Mouse (Mus musculus) cerebellum, adult (tissue): ENCODE measurements around the gene 1190005I06Rik.

Experiments
- ATAC-seq: cut with Nextera tagmentation; 2 replicates; pipeline ENCODE4 v1.9.2; 2017; ENCODE audit warnings: mild to moderate bottlenecking, moderate library complexity, mixed read lengths; ENCODE audit not compliant: insufficient number of reproducible peaks, low FRiP score, low TSS enrichment

1190005I06Rik gene

DNA sequence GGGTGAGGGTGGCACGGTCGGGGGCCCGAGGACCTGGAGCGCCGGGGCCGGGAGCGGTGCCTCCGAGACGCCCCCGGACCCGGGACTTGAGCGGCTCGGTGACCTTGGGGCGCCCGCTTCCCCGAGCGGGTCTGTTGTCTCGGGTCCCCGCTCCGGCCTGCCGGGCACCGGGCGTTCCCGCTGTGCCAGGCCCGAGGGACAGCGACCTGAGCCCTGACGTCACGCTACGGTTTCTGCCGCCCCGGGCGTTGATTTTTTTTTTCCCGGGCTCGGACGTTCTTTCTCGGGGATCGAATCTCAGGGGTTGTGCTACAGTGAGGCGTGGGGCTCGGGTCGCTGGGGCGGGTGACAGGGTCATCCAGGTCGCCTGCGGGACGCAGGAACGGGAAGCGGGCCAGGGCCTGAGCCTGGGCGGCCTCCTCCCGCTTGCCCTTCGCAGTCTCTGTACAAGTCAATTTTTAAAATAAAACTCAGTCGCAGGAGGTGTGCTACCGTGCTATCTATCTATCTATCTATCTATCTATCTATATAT is 21.0 kb upstream of the 1190005I06Rik start, which contains the start of gene Emc8:
Gene Emc8, minus strand, starts transcription at position 200 of the 532 bp plus-strand sequence.
- ATAC-seq: peak; percentile 1; the same call in 1 of the 2 replicates

DNA sequence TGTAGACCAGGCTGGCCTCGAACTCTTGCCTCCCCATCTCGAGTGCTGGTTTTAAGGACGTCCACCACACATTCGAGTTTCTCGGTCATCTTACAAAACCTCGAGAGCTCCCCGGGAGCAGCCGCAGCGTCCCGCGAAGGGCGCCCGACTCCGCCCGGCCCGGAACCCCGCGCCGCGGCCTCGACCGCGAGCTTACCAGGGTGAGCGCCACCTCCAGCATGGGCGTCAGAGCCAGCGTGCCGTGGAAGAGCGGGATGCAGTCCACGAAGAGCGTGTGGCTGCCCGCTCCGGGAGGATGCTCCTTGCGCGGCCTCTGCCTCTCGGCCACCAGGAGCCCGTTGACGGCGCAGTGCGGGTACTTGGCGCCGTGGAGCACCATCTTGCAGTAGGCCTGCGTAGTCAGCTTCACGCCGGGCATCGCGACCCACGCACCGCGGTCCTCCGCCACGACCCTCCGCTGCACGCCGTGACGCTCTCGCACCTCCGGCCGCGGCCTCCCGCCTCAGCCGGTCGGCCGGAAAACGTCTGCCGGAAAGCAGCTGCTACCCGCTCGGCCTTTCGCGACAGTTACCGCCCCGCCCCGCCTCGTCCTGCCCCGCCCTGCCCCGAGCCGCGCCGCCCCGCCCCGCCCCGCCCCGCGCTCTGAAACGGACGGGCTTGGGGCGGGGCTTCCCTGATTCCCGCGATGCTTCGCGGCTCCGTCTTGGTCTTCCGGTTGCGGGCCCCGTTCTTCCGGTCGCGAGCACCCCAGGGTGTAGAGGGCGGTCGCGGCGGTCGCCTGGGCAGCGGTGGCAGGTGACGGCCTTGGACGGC is 20.3 kb upstream of the 1190005I06Rik start, which contains the start of the genes Gm27021 and Cox4i1:
Gene Gm27021, minus strand, starts transcription at position 519 of the 813 bp plus-strand sequence.
Gene Cox4i1, plus strand, starts transcription at position 662 of the 813 bp plus-strand sequence.
- ATAC-seq: peak; percentile 77

DNA sequence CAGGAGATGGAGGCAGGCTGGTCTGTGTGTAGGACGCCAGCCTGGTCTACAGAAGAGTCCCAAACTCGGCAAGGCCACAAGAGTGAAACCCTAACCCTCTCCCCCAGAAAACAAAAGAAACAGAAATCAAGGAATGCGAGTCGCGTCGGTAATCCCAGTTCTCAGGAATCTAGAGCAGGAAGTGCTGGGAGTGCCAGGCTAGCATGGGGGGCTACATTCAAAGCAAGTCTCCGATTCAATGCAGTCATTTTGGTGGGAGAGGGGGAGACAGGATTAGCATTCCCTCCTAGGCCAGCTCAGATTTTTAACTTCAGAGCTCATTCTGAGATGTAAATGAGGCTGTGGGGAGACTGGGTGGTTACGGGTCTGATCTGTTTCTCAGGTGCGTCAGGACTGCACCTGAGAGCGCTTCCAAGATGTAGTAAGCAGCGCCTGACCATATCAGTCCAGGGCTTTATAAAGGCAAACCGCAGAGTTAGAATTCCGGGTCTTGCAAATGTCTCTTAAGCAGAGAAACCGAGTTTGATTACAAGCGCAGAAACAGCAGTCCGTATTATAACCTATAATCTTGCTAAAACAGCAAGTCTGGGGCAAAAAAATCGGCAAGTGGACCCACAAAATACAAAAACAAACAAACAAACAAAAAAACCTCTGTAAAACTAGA is 19.5 kb upstream of the 1190005I06Rik start:
- no peak for ATAC-seq

DNA sequence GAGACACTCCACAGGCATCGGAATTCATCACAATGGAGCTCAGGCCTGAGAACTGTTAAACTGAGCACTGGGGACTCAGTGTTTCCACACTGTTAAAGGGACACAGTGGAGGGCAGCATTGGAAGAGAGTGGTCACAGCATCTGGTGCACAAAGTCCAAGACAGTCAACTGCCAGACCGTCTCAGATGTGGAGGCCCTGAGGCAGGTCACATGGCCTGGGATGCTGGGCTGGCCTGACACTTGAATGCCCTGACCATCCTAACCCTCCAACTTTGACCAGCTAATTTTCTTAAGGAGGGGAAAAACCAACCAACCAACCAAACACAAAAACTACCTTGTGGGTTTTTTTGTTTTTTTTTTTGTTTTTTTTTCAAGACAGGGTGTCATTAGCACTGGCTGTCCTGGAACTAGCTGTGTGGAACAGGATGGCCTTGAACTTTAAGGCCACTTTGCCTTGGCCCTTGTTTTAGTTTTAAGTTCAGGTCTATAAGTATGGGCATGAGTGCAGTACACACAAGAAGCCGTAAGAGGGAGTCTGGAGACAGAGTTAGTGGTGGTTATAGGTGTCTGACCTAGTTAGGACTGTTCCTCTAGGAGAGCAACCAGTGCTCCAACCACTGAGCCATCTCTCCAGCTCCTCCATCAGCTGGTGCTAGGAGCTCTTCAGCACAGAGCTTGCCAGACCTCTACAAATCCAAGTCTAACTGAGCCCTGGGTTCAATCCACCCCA is 18.5 kb upstream of the 1190005I06Rik start:
- no peak for ATAC-seq

DNA sequence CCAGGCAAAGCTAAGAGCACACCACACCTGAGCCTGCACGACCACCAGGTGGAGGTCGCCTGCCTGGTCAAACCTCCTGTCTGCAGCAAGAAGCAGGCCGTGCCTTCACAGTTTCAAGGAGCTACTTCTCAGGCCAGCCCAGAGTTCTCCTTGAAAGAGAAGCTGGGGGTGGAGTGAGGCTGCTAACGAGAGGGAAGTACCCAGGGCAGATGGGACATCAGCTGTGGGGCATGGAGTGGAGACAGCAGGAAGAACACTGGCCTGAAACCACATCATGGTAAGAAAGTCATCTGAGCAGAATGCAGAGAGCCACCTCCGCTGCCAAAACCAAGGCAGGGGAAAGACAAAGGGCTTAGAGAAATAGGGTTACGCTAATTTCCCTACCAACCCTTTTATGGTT is 17.1 kb upstream of the 1190005I06Rik start:
- ATAC-seq: no peak

DNA sequence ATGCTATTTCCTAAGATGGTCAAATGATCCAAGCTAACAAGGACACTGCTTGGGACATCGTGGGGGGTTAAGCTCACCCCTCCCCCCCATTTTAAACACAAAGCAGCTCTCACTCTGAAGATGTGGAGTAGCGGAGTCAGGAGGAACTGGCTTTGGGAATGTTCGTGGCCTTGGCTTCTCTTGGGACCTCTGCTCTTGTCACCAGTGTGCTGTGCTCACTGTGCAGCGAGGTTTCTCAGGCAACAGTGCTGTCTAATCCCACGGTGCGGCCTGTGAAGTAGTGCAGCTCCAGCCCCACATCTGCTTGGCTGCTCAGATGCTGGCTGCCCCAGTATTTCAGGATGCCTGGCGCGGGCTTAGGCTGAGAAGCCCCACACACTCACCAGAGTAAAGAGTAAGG is 10.0 kb upstream of the 1190005I06Rik start:
- ATAC-seq: no peak

DNA sequence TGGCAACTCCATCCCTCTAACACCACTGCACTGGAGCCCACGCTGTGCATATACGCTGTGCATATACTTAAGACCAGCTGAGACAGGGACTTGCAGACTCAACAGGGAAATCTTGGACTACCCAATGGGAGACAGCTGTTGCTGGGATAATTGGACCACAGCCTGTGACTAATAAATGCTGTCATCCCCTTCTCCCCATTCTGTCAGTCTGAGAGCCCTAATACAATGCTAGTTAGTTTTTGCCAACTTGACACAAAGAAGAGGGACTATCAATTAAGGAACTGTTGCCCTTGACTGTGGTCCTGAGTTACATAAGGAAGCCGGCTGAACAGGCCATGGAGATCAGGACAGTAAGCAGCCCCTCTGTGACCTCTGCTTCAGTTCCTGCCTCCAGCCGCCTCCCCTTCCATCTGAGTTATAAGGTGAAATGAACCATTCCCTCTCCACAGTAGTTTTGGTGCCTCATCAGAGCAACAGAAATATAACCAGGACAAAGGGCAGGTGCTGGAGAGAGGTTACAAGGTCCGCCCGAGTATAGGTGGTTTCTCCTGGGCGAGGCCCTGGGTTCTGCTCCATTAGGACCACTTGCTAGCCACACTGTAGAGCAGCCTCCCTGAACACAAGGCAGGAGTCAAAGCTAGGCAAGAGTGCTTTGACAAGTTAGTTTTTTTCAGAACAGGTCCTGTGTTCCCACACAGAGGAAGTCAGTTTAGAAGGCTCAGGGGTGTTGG is 9.1 kb upstream of the 1190005I06Rik start:
- no peak for ATAC-seq

DNA sequence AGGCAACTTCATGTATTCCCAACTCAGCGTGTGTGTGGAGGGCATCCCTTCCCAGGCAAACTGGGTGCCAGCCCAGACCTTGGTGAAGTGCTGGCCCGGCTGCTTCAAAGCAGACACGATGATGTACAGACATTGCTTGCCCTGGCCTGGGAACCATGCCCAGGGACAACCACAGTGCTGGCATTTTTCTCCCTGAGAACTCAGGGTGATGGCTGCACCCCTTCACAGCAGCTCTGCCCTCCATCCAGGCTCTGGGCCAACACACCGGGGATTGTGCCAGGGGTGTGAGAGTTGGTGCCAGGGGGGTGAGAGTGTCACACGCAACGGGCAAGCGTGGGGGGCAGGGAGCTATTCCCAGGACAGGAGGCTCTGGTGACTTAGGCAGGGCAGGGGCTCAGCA is 2.8 kb downstream of the 1190005I06Rik start:
- peak; percentile 40; the same call in 1 of the 2 replicates for ATAC-seq

DNA sequence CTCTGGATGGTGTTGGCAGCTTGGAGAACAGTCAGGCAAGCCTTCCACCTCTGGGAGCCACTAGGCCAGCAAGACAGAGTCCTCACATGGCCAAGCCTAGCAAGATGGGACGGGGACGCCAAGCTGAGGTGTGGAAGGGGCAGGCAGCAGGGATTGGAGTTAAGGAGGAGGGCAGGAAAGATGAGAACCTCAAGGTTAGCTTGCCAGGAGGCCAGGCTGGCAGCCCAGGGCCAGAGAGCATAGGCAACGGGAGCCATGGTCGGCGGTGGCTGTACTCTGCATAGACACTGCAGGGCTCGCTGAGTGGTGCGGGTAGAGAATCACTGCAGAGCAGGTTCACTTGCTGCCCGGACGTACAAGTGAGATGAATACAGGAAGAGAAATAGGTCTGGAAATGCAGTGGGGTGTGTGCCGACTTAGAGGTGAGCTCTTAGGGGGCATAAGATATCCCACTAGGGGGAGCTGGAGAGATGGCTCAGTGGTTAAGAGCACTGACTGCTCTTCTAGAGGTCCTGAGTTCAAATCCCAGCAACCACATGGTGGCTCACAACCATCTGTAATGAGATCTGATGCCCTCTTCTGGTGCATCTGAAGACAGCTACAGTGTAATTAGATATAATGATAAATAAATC is 5.3 kb downstream of the 1190005I06Rik start:
- ATAC-seq: no peak

DNA sequence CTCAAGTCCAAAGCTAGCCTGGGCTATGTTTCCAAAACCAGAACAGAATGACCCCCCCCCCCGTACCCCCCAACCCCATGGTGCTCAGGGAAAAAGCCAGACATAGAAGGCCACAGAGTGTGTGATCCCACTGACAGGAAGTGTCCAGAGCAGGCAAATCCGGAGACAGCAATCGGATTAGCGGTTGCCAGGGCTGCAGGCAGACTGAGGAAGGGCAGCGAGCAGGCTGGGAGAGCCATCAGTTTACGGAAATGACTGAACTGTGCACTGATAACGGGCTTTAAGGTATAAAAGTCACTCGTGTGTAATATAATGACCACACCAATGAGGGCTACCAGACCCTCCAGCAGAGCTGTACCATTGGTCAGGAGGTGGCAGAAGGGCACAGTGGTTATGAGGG is 6.2 kb downstream of the 1190005I06Rik start:
- no peak for ATAC-seq

DNA sequence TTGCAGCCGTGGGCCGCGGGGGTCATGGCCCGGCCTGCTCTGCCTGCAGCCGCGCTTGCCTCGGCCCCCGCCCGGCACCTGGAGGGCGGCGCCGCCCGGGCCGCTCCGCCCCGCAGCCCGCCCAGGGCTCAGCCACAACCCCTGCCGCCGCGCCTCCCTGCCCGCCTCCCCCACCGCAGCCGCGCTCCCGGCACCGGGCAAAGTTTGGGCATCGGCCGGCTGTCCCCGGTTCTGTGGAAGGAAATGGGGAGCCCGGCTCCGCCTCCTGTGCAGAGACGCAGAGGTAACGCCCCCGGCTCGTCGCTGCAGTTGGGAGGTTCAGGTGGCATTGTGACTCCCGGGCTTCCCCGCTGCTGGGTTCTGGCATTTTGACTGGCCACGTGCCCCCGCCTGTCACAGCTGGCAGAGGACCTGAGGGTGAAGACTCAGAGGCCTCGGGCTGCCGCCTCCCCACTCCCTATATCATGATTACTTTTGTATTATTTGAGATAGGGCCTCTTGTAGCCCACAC is 13.0 kb downstream of the 1190005I06Rik start:
- peak; percentile 31; the same call in 1 of the 2 replicates for ATAC-seq

DNA sequence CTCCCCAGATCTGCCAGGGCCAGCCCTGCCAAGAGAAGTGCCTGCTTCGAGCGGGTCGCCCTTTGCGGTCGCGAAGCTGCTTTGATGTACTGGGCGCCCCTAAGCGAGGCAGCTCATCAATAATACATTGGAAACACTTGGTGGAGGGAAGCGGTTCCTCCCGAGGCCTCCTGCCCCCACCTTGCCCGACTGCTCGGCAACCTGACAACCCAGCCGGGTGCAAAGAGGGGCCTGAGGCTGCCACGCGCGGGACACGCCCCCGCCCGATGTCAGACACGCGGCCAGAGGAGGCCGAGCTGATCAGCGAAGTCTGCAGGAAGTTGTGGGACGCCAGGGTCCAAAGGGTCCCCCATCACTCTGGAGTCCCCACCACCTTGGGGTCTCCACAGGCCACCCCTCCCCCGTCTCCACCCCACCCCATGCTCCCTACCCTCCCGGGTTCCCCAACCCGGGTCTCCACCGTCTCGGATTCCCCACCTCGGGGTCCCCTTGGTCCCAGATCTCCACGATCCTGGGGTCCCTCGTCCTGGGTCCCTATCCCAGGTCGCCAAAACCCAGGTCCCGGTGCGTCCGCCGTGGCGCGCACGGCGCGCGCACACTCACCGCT is 13.7 kb downstream of the 1190005I06Rik start:
- no peak for ATAC-seq

DNA sequence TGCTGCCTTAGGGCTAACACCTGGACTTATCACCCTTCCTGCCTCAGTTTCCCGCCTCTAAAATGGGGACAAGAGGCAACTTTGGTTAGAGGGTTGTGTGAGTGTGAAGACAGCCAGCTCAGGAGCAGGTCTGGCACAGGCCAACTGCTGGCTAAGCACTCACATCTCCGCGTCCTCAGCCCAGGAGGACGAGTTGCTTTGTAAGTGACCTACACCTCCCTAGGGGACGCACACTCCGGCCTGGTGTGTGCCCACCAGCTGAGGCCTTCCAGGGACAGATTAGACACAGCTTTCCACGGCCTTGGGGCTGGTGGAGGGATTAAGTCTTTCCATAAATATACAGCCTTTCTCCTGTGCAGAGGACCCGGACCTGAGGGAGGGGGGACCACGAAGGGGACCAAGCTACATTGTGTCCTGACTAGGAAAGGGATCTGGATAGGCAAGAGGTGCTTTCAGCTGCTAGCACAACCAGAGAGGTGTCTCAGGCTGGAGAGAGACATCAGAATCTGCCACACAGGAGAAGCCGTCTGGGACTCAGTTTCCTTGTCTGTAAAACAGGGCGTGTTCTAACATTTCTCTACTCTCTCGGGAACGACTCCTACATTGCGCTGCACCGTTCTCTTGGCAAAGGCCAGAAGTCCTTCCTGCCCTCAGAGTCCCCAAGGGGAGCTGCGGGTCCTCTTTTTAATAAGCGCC is 14.3 kb downstream of the 1190005I06Rik start:
- ATAC-seq: no peak

DNA sequence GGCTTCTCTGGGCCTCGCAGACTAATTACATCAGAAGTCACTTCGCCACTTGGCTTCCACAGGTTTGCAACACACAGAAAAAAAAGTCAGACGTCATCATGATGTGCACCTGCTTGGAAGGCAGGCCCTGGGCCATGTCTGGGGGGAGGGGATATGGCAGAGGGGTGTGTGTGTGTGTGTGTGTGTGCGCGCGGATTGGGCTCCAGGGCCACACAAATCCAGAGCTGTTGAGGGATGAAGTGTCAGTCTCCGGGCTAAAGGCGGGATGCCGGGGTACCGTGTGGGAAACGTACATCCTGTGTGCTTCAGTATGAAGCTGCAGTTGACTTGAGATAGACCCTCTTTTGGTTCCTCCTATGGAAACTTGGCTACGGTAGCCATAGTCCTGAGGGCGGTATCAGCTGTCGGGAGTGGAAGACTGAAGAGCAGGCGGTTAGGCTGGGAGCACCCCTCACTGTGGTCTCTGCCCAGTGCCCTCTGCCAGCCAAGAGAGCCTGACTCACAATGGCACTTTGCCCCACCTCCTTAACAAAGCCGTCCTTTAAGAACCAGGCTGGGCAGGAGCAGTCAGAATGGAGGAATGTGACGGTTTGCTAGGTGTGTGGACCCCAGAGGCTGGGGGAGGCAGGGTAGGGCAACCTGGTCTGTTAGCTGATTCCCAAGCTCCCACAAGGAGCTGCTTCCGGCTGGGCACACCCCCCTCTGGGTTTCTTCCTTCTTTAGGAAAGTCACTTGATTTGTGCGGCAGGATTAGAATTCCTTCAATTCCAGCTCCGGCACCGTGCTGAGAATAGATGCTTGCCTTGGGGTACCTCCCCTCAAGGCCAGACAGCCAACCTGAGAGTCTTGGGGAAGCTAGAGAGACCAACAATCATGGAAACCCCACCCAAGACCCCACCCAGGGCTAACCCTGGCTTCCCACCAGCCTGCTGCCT is 15.7 kb downstream of the 1190005I06Rik start:
- no peak for ATAC-seq

DNA sequence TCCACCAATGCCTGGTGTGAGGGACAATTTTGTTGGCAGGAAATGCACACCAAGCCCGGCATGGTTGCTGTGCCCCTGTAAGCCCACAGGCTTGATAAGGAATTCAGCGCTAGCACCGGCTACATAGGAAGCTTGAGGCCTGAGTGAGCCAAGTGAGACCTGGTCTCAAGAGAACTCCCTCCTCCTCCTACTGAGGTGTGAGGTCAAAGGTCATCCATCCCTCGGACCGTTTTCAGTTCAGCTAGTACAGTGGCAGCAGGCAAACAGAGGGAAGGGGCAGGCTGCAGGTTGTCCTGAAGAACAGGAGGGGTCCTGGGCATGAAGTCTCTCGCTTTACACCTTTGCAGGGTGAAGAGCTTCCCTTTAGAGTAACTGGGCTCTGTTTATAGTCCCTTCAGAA is 16.6 kb downstream of the 1190005I06Rik start:
- ATAC-seq: no peak

DNA sequence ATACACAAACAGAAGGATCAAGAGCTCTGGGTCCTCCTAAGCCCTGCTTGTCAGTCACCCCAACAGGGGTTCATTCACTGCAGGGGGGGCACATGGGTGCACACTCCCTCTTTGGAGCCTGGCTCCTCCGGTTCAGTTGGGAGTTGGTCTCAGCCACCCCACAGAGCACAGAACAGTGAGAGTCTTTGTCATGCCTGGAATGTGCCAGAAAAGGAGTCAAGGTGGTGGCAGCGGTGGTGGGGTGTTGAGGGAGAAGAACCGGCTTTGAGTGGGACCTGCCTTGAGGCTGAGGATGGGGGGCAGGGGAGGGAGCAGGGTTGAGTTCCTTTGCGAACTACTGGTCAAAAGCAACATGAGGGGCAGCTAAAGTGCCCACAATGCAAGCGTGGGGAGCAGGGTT is 17.4 kb downstream of the 1190005I06Rik start:
- no peak for ATAC-seq

DNA sequence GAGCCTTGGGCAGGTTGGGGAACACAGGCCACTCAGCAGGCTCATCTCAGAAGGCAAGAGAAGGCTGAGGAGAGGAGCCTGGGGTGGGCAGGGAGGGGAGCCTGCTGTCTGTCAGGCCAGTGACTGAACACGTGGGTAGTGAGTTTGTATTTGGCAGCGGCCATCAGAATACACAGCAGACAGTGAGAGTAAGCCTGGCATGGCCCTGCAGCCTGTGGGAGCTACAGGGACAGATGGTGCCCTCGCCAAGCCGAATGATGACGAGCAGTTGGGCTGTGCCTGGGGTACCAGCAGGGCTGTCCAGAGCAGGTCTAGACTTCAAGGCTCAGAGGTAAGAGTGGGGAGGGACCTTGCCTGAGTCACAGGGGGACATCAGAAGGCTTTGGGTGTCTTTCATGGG is 20.1 kb downstream of the 1190005I06Rik start:
- peak; percentile 78 for ATAC-seq
